Mouse (Mus musculus): Measurements from ENCODE around the gene Tmem92. TPM values are rescaled to one million over a fixed set of nuclear protein-coding genes. Genes with fewer than 3 reads are reported as not detected.
A peak's percentile ranks its signal among the peaks of the same experiment; 100 is the strongest.

Gene Tmem92
- total RNA-seq, 2 experiments from 2014 or later, result not detected

DNA sequence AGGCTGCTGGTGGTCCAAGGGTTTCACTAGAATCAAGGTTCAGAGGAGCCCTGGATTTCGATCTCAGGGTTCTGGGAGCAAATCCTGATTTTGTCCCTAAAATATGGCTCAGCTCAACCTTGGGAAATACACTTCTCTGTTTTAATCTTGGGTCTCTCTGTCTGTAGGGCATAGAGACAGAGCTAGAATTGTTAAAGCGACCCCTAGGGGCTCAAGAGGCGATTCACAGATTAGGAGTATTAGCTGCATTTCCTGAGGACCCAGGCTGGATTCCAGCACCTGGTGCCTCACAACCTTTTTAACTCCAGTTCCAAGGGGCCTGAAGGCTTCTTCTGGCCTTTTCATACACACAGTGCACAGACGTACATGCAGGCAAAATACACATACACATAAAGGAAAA, 52.9 kb downstream of the Tmem92 start:
- DNase-seq (ENCODE audit: low spot score in 2 of 2), result no peak

DNA sequence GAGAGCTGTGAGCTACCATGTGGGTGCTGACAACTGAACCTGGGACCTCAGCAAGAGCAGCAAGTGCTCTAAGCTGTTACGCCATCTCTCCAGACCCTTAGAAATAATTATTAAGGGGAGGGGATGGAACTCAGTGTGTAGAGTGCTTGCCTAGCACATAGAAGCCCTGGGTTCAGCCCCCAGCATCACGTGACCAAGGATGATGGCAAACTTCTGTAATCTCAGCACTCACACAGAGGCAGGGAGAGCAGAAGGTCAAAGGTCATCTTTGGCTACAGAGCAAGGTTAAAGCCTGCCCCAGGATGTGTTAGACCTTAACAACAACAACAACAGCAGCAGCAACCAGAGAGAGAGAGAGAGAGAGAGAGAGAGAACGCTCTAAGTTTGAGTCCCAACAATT, 54.0 kb downstream of the Tmem92 start:
- DNase-seq (ENCODE audit: low spot score in 2 of 2), result no peak

DNA sequence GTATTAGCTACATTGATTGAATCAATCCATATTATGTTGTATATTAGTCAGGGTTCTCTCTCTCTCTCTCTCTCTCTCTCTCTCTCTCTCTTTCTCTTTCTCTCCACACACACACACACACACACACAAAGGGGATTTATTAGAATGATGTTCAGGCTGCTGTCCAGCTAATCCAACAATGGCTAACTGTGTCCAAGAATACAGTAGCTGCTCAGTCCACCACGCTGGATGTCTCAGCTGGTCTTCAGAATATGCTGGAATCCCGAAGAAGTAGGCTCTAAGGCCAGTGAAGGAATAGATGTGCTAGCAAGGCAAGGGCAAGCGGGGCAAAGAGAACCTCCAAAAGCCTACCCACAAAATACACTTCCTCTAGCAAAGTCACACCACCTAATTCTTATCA, 55.2 kb downstream of the Tmem92 start:
- peak in 1 of 2 experiments; percentile 24 for DNase-seq (ENCODE audit: low spot score in 2 of 2)

Other genes with a start within 250 kb of the Tmem92 start
- gene Rsad1, start 233.4 kb downstream of the Tmem92 start, total RNA-seq (2021), result 1 to 10 TPM; 8.9 to 9.7 TPM
- under 1 TPM; 0.30 to 0.58 TPM for gene Chad, start 217.7 kb downstream of the Tmem92 start, total RNA-seq (2021)
- 10 to 100 TPM; 17.2 to 19.2 TPM for gene Acsf2, start 180.8 kb downstream of the Tmem92 start, total RNA-seq (2021)
- 10 to 100 TPM; 78.3 to 87.0 TPM for gene Lrrc59, start 152.9 kb downstream of the Tmem92 start, total RNA-seq (2021)
- gene Mrpl27, start 128.9 kb downstream of the Tmem92 start, total RNA-seq (2021), result 10 to 100 TPM; 74.4 to 79.3 TPM
- gene Eme1, start 128.7 kb downstream of the Tmem92 start, total RNA-seq (2021), result under 1 TPM in 1 of 2 experiments, not detected in 1; 0.25 TPM
- gene Xylt2, start 105.2 kb downstream of the Tmem92 start, total RNA-seq (2021), result 10 to 100 TPM; 22.8 to 24.6 TPM
- gene Gm11541, start 78.2 kb downstream of the Tmem92 start, total RNA-seq (2021), result not detected
- under 1 TPM in 1 of 2 experiments, not detected in 1; 0.37 TPM for gene Cdc34b, start 40.9 kb downstream of the Tmem92 start, total RNA-seq (2021)
- gene Col1a1, start 153.5 kb upstream of the Tmem92 start, total RNA-seq (2021), result 1 to 10 TPM; 4.3 to 5.2 TPM
- gene Hils1, start 184.9 kb upstream of the Tmem92 start, total RNA-seq (2021), result not detected
- under 1 TPM in 1 of 2 experiments, not detected in 1; 0.27 TPM for gene Sgca, start 193.6 kb upstream of the Tmem92 start, total RNA-seq (2021)
- gene Ppp1r9b, start 208.3 kb upstream of the Tmem92 start, total RNA-seq (2021), result 1,000 to 10,000 TPM in 1 of 2 experiments, 100 to 1,000 TPM in 1; 993 to 1,036 TPM
- 10 to 100 TPM; 38.2 to 42.8 TPM for gene Samd14, start 227.2 kb upstream of the Tmem92 start, total RNA-seq (2021)